Comparison of ENCODE assay signal across 8 mouse cellular contexts in the genomic region with DNA sequence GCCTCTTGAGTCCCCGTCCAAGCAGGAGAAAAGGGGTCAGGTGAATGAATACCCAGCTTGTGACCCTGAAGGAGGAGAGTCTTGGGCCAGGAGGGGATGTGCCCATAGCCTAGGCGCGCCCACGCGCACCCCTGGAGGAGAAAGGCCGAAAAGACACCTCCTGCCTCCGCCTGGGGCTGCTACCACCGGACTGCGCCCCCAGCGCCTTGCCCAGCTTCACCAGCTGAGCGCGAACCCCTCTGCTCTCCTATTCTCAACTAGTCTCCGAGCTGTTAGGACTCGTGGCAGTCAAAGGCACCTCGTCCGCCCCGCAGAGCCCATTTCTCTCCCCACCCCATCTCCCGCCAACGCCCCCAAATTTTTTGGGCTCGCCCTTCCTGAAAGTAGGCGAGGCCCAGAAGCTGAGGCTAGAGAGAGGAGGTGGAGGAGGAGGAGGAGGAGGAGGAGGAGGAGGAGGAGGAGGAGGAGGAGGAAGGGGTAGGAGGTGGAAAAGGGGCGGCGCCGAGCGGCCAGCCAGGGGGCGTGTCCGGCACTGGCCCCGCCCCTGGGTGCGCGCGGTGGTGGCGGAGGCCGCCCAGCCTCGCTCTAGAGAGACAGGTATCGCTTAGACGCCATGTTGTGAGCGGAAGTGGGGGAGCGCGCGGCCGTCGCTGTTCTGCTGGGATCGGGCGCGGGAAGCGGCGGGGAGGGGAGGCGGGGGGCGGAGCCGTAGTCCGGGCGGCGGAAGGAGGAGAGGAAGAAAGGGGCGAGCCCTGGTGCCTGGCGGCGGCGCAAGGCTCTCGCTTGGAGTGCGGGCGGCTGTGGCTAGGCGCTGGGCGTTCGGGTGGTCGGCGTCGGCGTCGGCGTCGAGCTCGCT. TPM values are rescaled to one million over a fixed set of nuclear protein-coding genes. Genes with fewer than 3 reads are reported as not detected.
DNase-seq lines count a peak whose midpoint lies in the region; ATAC-seq and TF ChIP-seq lines count a peak whose summit lies in the region.

No protein-coding gene starts in this region.

- WGBS in embryonic facial prominence, embryonic 11.5 days: 13% methylated on average over 40 of the region's 71 CpGs
- WGBS in kidney, adult 2 months: under 1% methylated on average over 31 of the region's 71 CpGs
- WGBS in limb, embryonic 14.5 days: 7% methylated on average over 18 of the region's 71 CpGs
- 18% methylated on average over 34 of the region's 71 CpGs for WGBS in midbrain, embryonic 16.5 days
- WGBS in spleen, adult 2 months: 31% methylated on average over 32 of the region's 71 CpGs

- TF ChIP-seq POLR2A in kidney, adult 2 months (IDR thresholded peaks at IDR 0.05; ENCODE audit: low read depth, low read length): no peak
- peak; percentile 54; the same call in 1 of the 2 replicates for TF ChIP-seq POLR2A in limb, embryonic 14.5 days (IDR thresholded peaks at IDR 0.05; ENCODE audit: borderline replicate concordance, extremely low read depth, insufficient read depth, insufficient read length)
- TF ChIP-seq POLR2A in spleen, adult 2 months (IDR thresholded peaks at IDR 0.05; ENCODE audit: low read depth, low read length): peak; percentile 37

- no peaks in the 10 kb centered on the region for H3K9me3 ChIP-seq in embryonic facial prominence, embryonic 11.5 days (replicated peaks; ENCODE audit: control insufficient read depth, low read length)
- no peaks in the 10 kb centered on the region for H3K9me3 ChIP-seq in limb, embryonic 14.5 days (ENCODE audit: control insufficient read depth, low read length)
- no peaks in the 10 kb centered on the region for H3K9me3 ChIP-seq in midbrain, embryonic 16.5 days (replicated peaks; ENCODE audit: control insufficient read depth, low read length, poor library complexity, severe bottlenecking)

- peak; percentile 96 for ATAC-seq in embryonic facial prominence, embryonic 11.5 days (replicated peaks; ENCODE audit: insufficient number of reproducible peaks, low FRiP score, low TSS enrichment, low read depth)
- peak; percentile 94 for ATAC-seq in limb, embryonic 14.5 days (ENCODE audit: low FRiP score, low read depth)
- ATAC-seq in midbrain, embryonic 16.5 days: peak; percentile 97

- TF ChIP-seq CTCF in kidney, adult 2 months (conservative IDR thresholded peaks at IDR 0.05; ENCODE audit: insufficient read depth, insufficient read length, low read depth, low read length): peak; percentile 20; the same call in 1 of the 2 replicates
- peak; percentile 22; the same call in 1 of the 2 replicates for TF ChIP-seq CTCF in spleen, adult 2 months (IDR thresholded peaks at IDR 0.05; ENCODE audit: extremely low read depth, insufficient read depth, insufficient read length, insufficient replicate concordance)

- H3K9ac ChIP-seq in embryonic facial prominence, embryonic 11.5 days (replicated peaks; ENCODE audit: low read length): peak overlapping the region; percentile 72
- H3K9ac ChIP-seq in limb, embryonic 14.5 days (ENCODE audit: low read depth, low read length, severe bottlenecking): peak overlapping the region; percentile 67
- peak overlapping the region; percentile 69 for H3K9ac ChIP-seq in midbrain, embryonic 16.5 days (ENCODE audit: low read depth, low read length)

- peak overlapping the region; percentile 81 for H3K27ac ChIP-seq in embryonic facial prominence, embryonic 11.5 days (replicated peaks; ENCODE audit: low read depth, low read length)
- H3K27ac ChIP-seq in kidney, adult 2 months (ENCODE audit: insufficient read depth, low read depth, low read length): peak overlapping the region; percentile 81
- peak overlapping the region; percentile 86 for H3K27ac ChIP-seq in limb, embryonic 14.5 days (replicated peaks; ENCODE audit: low read depth, low read length)
- H3K27ac ChIP-seq in midbrain, embryonic 16.5 days (ENCODE audit: low read length): peak overlapping the region; percentile 83
- H3K27ac ChIP-seq in spleen, adult 2 months (ENCODE audit: insufficient read depth, low read length): peak overlapping the region; percentile 92

- no peaks in the 10 kb centered on the region for H3K27me3 ChIP-seq in embryonic facial prominence, embryonic 11.5 days (ENCODE audit: control insufficient read depth, insufficient read depth, low read length)
- no peaks in the 10 kb centered on the region for H3K27me3 ChIP-seq in kidney, adult 2 months (replicated peaks; ENCODE audit: control insufficient read depth, insufficient read depth, low read length)
- H3K27me3 ChIP-seq in limb, embryonic 14.5 days (ENCODE audit: control insufficient read depth, insufficient read depth, low read length): 0 out of 2 replicates have a peak, but pooled peaks cover 4% of the 10 kb centered on the region
- H3K27me3 ChIP-seq in midbrain, embryonic 16.5 days (ENCODE audit: control insufficient read depth, insufficient read depth, low read depth, low read length): no peaks in the 10 kb centered on the region
- no peaks in the 10 kb centered on the region for H3K27me3 ChIP-seq in spleen, adult 2 months (ENCODE audit: control insufficient read depth, insufficient read depth, low read length)

- peak; percentile 96 for DNase-seq in 3134 (ENCODE audit: extremely low read depth, insufficient read length, low spot score)
- DNase-seq in adrenal gland, postnatal 25 days: peak; percentile 87
- peak; percentile 87 for DNase-seq in embryonic facial prominence, embryonic 11.5 days (ENCODE audit: low spot score)
- peak; percentile 84 to 94 for DNase-seq in heart, adult 18-20 months
- peak; percentile 95 for DNase-seq in kidney, adult 2 months
- DNase-seq in limb, embryonic 14.5 days (ENCODE audit: low spot score): peak; percentile 87
- peak; percentile 76 to 84 for DNase-seq in spleen, adult 2 months (ENCODE audit: low read depth in 1 of 2, low spot score in 2 of 2)

- peak overlapping the region; percentile 45 for H3K4me2 ChIP-seq in embryonic facial prominence, embryonic 11.5 days (ENCODE audit: low read depth, low read length)
- peak overlapping the region; percentile 55 for H3K4me2 ChIP-seq in limb, embryonic 14.5 days (replicated peaks; ENCODE audit: low read depth, low read length, severe bottlenecking)
- peak overlapping the region; percentile 60 for H3K4me2 ChIP-seq in midbrain, embryonic 16.5 days (ENCODE audit: low read length)

- H3K4me1 ChIP-seq in embryonic facial prominence, embryonic 11.5 days (ENCODE audit: control insufficient read depth, insufficient read depth, low read length): no peaks in the 10 kb centered on the region
- no peaks in the 10 kb centered on the region; the same call in 1 of the 2 replicates for H3K4me1 ChIP-seq in kidney, adult 2 months (ENCODE audit: control insufficient read depth, insufficient read depth, low read length)
- H3K4me1 ChIP-seq in limb, embryonic 14.5 days (ENCODE audit: control insufficient read depth, insufficient read depth, low read length): no peaks in the 10 kb centered on the region
- no peaks in the 10 kb centered on the region for H3K4me1 ChIP-seq in midbrain, embryonic 16.5 days (ENCODE audit: control insufficient read depth, insufficient read depth, low read length)
- H3K4me1 ChIP-seq in spleen, adult 2 months (ENCODE audit: control insufficient read depth, insufficient read depth, insufficient read length): no peaks in the 10 kb centered on the region

- H3K4me3 ChIP-seq in embryonic facial prominence, embryonic 11.5 days (ENCODE audit: low read depth, low read length): peak overlapping the region; percentile 60
- peak overlapping the region; percentile 96 for H3K4me3 ChIP-seq in kidney, adult 2 months (ENCODE audit: insufficient read depth, low read depth, low read length)
- H3K4me3 ChIP-seq in limb, embryonic 14.5 days (replicated peaks; ENCODE audit: low read length): peak overlapping the region; percentile 56
- peak overlapping the region; percentile 61 for H3K4me3 ChIP-seq in midbrain, embryonic 16.5 days (ENCODE audit: low read depth, low read length)
- H3K4me3 ChIP-seq in spleen, adult 2 months (ENCODE audit: extremely low read depth, insufficient read depth, insufficient read length): peak overlapping the region; percentile 86

- no peaks in the 10 kb centered on the region for H3K36me3 ChIP-seq in embryonic facial prominence, embryonic 11.5 days (replicated peaks; ENCODE audit: control insufficient read depth, insufficient read depth, low read depth, low read length)
- H3K36me3 ChIP-seq in kidney, adult 2 months (ENCODE audit: control insufficient read depth, insufficient read depth, low read length): no peaks in the 10 kb centered on the region
- H3K36me3 ChIP-seq in limb, embryonic 14.5 days (ENCODE audit: control insufficient read depth, insufficient read depth, low read length): no peaks in the 10 kb centered on the region
- H3K36me3 ChIP-seq in midbrain, embryonic 16.5 days (ENCODE audit: control insufficient read depth, insufficient read depth, low read length): no peaks in the 10 kb centered on the region
- H3K36me3 ChIP-seq in spleen, adult 2 months (ENCODE audit: control insufficient read depth, insufficient read depth, low read length): no peaks in the 10 kb centered on the region

RNA-seq across cellular contexts. Expression of a gene that starts 45.2 kb away (rescaled TPM):
- total RNA-seq in adrenal gland, postnatal 25 days (2021): 56.0 and 57.8 TPM in 2 replicates
- polyA plus RNA-seq in embryonic facial prominence, embryonic 11.5 days (2014; fragmentation: Nextera tagmentation; extraction: Ambion mirVana): 7.5 and 7.8 TPM in 2 replicates
- total RNA-seq in heart, adult 18-20 months (2021): 10 to 100 TPM; 29.0 to 44.6 TPM
- polyA plus RNA-seq in kidney, adult 2 months (2012; rRNA removed): 13.4 and 14.6 TPM in 2 replicates
- 20.5 TPM in 2 replicates for polyA plus RNA-seq in limb, embryonic 14.5 days (2012; rRNA removed)
- 6.8 and 6.9 TPM in 2 replicates for polyA plus RNA-seq in limb, embryonic 14.5 days (2014; fragmentation: Nextera tagmentation; extraction: Ambion mirVana)
- 2.7 and 3.0 TPM in 2 replicates for polyA plus RNA-seq in midbrain, embryonic 16.5 days (2015; fragmentation: Nextera tagmentation; extraction: Ambion mirVana)
- 12.2 and 12.5 TPM in 2 replicates for polyA plus RNA-seq in spleen, adult 2 months (2012; rRNA removed)

Comparison
In these comparisons a context has a peak if more than half of its experiments do, and no peak if none do; other contexts are left out.
1. Peak in every context shown above with its lines: DNase-seq, ATAC-seq, H3K4me3 ChIP-seq and H3K27ac ChIP-seq.